Mouse (Mus musculus) limb, embryonic 10.5 days (tissue): ENCODE data around the gene Myzap. TPM values are rescaled to one million over a fixed set of nuclear protein-coding genes. Genes with fewer than 3 reads are reported as not detected.

Experiments used
- polyA plus RNA-seq: library from polyadenylated mRNA; unstranded; fragments of >200 nt; fragmentation: Nextera tagmentation; extraction: Ambion mirVana; gene quantifications from 2 replicates; pipeline ENCODE4 v1.2.1, GENCODE M21; 2016

The Myzap gene
- polyA plus RNA-seq, 1 experiment from 2014 or later: 5.8 TPM

Other genes starting within 250 kb of the Myzap start
- gene Polr2m, start 106.4 kb downstream of the Myzap start, polyA plus RNA-seq: 620 and 625 TPM in 2 replicates
- 7.4 and 8.9 TPM in 2 replicates for gene Cgnl1, start 179.2 kb upstream of the Myzap start, polyA plus RNA-seq